Mouse (Mus musculus): Measurements from ENCODE around the gene Btbd11.

Gene Btbd11

GRCm38 (mm10) chr10:85420851-85421628 is 34.4 kb downstream of the Btbd11 start:
- in situ Hi-C loops (cut with MboI; ENCODE audit: unreplicated experiment in 2 of 2): no loop called here

- in situ Hi-C loops (cut with MboI; ENCODE audit: unreplicated experiment in 2 of 2): no loop called here
These were observed 35.0 kb downstream of the Btbd11 start for GRCm38 (mm10) chr10:85421629-85422012.

- in situ Hi-C loops (cut with MboI; ENCODE audit: unreplicated experiment in 2 of 2): no loop called here
These were observed 39.1 kb downstream of the Btbd11 start for GRCm38 (mm10) chr10:85425756-85426155.

- in situ Hi-C loops (cut with MboI; ENCODE audit: unreplicated experiment in 2 of 2): no loop called here
These were observed 50.6 kb downstream of the Btbd11 start for GRCm38 (mm10) chr10:85437217-85437616.

- in situ Hi-C loops (cut with MboI; ENCODE audit: unreplicated experiment in 2 of 2): no loop called here
These were observed 56.8 kb downstream of the Btbd11 start for GRCm38 (mm10) chr10:85443371-85443770.

- in situ Hi-C loops (cut with MboI; ENCODE audit: unreplicated experiment in 2 of 2): no loop called here
These were observed 59.3 kb downstream of the Btbd11 start for GRCm38 (mm10) chr10:85445891-85446290.

GRCm38 (mm10) chr10:85446700-85447099 is 60.1 kb downstream of the Btbd11 start:
- in situ Hi-C loops (cut with MboI; ENCODE audit: unreplicated experiment in 2 of 2): no loop called here

- in situ Hi-C loops (cut with MboI; ENCODE audit: unreplicated experiment in 2 of 2): no loop called here
These were observed 61.3 kb downstream of the Btbd11 start for GRCm38 (mm10) chr10:85447869-85448268.

GRCm38 (mm10) chr10:85451629-85452368 is 65.2 kb downstream of the Btbd11 start:
- in situ Hi-C loops (cut with MboI; ENCODE audit: unreplicated experiment in 2 of 2): no loop called here

- in situ Hi-C loops (cut with MboI; ENCODE audit: unreplicated experiment in 2 of 2): no loop called here
These were observed 66.7 kb downstream of the Btbd11 start for GRCm38 (mm10) chr10:85453221-85453775.

GRCm38 (mm10) chr10:85455985-85456384 is 69.4 kb downstream of the Btbd11 start:
- in situ Hi-C loops (cut with MboI; ENCODE audit: unreplicated experiment in 2 of 2): no loop called here

- in situ Hi-C loops (cut with MboI; ENCODE audit: unreplicated experiment in 2 of 2): no loop called here
These were observed 72.2 kb downstream of the Btbd11 start for GRCm38 (mm10) chr10:85458744-85459344.

- in situ Hi-C loops (cut with MboI; ENCODE audit: unreplicated experiment in 2 of 2): no loop called here
These were observed 74.1 kb downstream of the Btbd11 start for GRCm38 (mm10) chr10:85460736-85461135.

GRCm38 (mm10) chr10:85464152-85464551 is 77.5 kb downstream of the Btbd11 start:
- in situ Hi-C loops (cut with MboI; ENCODE audit: unreplicated experiment in 2 of 2): no loop called here

GRCm38 (mm10) chr10:85465516-85466408 is 79.1 kb downstream of the Btbd11 start:
- in situ Hi-C loops (cut with MboI; ENCODE audit: unreplicated experiment in 2 of 2): no loop called here

GRCm38 (mm10) chr10:85466409-85466761 is 79.8 kb downstream of the Btbd11 start:
- in situ Hi-C loops (cut with MboI; ENCODE audit: unreplicated experiment in 2 of 2): no loop called here

- in situ Hi-C loops (cut with MboI; ENCODE audit: unreplicated experiment in 2 of 2): no loop called here
These were observed 80.8 kb downstream of the Btbd11 start for GRCm38 (mm10) chr10:85467393-85467792.

GRCm38 (mm10) chr10:85468527-85468926 is 81.9 kb downstream of the Btbd11 start:
- in situ Hi-C loops (cut with MboI; ENCODE audit: unreplicated experiment in 2 of 2): no loop called here

GRCm38 (mm10) chr10:85469341-85469740 is 82.7 kb downstream of the Btbd11 start:
- in situ Hi-C loops (cut with MboI; ENCODE audit: unreplicated experiment in 2 of 2): no loop called here

- in situ Hi-C loops (cut with MboI; ENCODE audit: unreplicated experiment in 2 of 2): no loop called here
These were observed 86.7 kb downstream of the Btbd11 start for GRCm38 (mm10) chr10:85473265-85473664.

All from v-Abl transformed pro-B cells (cell line).